Mouse (Mus musculus): ENCODE results near the gene Arhgdia.
"Not testable (repeated sequence)": the region's sequence is repeated elsewhere in the genome, so short reads cannot be mapped to it uniquely, and the experiment has no call there.

The Arhgdia gene

GRCm38 (mm10) chr11:120578024-120578693 lies 3.3 kb downstream of the Arhgdia start:
- peak; percentile 52 for DNase-seq

DNA sequence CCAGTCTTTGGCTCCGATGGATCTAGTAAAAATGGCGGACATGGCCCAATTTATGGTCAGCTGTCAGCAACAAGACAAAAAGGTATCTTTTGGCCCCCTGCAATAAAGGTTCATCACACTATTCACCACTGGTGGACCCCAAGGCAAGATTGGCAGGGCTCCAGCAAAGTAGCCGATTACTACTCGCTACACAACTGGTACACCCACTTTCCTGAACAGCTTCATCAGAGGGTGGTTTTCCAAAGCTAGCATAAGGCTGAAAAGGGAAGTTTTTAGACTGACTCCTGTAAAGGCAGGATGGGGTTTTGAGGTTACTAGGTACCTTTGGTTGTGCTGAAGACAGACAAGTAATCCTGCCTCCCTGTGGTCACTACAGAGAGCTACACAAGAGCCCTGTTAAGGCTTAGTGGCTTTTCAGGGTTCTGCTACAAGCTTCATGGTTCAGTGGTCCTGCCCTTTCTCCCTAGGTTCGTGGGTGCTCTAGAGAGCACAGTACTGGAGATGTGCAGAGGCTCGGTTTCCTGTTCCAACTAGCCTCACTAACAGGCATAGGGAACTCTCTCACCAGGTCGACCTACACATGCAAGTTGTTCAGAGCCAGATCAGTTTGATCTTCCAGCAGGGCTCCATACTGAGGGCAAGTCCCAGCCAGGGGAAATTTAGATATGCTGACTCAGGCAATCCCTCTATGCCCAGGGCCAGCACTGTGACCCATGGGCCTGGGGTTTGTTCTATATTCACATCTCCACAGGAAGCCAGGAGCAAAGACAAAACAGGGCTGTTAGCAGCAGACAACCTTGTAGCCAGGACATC lies 4.0 kb downstream of the Arhgdia start:
- peak; percentile 63 for DNase-seq

DNA sequence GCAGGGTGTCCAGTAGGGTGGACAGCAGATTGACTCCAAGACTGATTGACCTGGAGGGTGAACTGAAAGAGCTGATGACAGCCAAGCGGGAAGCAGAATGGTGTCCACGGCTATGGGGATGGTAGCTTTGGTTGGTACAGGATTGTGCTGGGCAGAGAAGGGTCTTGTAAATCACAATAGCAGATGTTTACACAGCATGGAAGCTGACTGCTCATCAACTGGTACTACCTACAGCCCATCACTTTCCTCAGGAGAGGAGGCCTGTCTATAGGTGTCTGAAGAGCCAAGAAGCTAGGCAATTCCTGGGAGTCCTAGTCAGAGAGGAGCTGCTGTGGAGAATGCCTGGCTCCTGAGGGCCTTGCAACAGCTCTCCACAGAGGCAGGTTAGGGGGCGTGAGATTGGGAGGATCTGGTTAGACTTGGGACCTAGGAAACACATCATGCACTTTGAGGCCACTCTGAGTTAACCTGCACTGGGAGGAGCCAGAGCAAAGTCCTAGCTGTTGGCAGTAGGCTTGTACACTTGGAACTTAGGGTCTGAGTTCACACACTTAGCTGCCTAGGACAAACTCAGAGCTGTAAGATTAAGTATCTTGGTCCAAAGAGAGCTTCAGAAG lies 5.0 kb downstream of the Arhgdia start:
- peak; percentile 30 for DNase-seq

DNA sequence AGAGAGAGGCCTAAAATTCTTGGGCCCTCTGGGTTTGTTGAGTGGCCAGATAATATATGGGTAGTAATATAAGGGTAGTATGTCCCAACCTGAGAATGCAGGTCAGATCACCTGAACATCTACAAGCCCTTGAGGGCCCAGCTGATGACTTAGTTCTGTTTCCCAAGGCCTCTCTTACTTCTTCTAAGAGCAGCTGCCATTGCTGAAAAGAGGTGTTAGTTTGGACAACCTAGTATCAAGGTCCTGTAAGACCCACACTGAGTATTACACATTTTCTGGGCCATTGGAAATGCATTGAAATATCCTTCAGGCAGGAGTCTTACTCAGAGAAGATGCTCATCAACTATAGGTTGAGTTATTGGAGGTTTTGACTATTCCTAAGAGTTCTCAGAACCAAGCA lies 5.5 kb downstream of the Arhgdia start:
- peak; percentile 27 for DNase-seq

GRCm38 (mm10) chr11:120575046-120575445 lies 6.4 kb downstream of the Arhgdia start:
- no peak for DNase-seq

GRCm38 (mm10) chr11:120574278-120574600 lies 7.2 kb downstream of the Arhgdia start:
- DNase-seq, result no peak

GRCm38 (mm10) chr11:120573585-120574277 lies 7.7 kb downstream of the Arhgdia start:
- no peak for DNase-seq

- peak; percentile 100 for DNase-seq
Observed at GRCm38 (mm10) chr11:120572752-120573584, 8.5 kb downstream of the Arhgdia start, which contains the start of gene P4hb. Gene P4hb (minus strand): TSS chr11:120573253.

- no peak for DNase-seq
Observed at GRCm38 (mm10) chr11:120572417-120572751, 9.0 kb downstream of the Arhgdia start.

DNA sequence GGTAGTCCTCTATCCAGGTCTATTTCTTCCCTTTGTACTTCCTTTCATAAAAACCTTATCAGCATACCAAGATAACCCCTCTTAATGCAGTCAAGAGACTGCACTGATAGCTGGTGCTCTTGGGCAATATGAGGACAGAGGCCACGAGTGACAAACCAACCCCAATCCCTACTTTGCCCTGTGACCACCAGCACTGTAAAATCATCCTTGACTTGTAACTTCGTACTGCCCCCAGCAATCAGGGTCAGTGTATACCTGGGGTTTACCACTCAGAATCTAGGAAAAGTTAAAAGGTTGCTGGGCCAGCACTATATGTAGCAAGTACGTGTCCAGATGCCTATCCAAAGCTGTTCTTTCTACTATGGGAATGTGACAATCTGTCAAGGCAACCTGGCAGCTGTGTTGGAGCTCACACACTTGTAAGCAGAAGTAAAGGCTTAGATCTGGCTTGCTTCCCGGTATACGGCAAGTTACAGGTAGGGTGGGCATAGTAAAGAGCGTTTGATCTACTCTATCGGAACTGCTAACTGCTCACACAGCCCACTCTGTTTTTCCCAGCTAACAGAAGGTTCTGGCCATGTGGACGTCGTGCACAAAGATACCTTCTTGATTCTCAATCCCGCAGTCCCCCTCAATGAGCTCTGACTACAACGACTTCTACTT lies 9.5 kb downstream of the Arhgdia start:
- DNase-seq, result peak; percentile 64

DNA sequence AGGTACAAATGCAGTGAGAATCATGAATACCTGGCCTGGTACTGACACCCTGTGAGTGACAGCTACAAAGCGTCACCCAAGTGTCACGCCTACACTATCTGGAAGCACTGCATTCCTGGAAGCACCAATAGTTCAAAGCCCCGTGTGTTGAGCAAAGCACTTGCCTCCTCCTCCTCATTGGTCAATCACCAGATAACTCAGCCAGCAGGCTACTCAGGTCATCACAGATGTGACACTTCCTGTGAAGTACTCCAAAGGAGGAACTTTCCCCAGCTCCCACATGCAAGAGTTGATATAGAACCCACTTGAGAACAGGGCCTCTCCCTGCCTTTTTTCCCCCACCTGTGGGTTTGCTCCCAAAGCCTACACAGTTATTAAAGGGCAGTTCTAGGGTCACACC lies 10.3 kb downstream of the Arhgdia start:
- peak; percentile 47 for DNase-seq

GRCm38 (mm10) chr11:120568324-120568723 lies 13.1 kb downstream of the Arhgdia start:
- no peak for DNase-seq

DNA sequence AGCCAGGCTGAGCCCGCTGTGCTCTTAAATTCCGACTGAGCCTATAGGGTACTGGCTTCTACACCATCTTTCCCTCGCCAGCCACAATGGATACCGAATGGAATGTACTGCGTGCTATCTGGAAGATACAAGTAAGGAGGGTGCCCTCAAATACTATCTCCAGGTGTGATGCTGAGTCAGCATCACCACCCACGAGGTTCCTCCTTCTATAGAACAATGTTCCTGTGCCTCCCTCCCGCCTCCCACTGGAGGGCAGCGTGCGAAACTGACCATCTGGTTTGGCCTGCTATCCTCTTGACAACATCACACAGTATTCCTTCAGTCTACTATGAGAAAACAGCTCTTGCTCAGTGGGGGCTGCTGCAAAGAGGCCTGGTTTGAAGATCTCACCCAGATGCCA lies 16.3 kb downstream of the Arhgdia start:
- no peak for DNase-seq

GRCm38 (mm10) chr11:120562949-120563348 lies 18.5 kb downstream of the Arhgdia start:
- DNase-seq, result no peak

DNA sequence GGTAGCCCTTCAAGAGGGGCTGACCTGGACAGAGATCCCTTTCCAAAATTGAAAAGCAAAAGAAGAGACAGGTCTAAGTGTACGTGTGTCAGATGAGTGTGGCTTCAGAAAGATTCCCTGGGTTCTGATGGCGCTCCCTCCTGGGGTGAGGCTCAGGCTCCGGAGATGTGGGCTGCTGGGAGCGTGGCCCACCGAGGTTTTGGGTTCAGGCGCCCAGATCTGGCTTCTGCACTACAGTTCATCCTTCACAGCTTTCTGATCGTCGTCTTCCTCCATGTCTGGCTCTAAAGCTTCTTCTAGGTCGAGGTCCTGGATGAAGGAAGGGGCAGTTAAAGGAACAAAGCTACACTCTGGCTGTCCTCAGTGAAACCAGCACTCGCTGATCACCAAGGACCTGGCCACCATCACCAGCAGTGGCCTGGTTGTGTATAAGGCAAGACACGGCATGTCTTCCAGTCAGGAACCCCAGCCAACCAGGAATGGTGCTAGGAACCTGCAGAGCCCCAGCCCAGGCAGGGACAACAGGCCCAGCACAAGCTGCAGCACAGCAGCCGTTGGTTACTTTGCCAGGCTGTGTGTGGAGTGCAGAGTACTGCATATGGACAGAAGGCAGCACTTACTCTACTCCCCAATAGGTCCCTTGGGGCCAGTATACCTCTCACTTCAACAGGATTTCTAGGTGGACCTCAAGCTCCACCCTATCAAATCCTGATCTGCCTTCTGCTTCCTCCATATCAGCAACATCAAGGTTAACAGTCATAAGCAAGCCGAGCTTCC lies 20.3 kb downstream of the Arhgdia start:
- DNase-seq, result no peak

DNA sequence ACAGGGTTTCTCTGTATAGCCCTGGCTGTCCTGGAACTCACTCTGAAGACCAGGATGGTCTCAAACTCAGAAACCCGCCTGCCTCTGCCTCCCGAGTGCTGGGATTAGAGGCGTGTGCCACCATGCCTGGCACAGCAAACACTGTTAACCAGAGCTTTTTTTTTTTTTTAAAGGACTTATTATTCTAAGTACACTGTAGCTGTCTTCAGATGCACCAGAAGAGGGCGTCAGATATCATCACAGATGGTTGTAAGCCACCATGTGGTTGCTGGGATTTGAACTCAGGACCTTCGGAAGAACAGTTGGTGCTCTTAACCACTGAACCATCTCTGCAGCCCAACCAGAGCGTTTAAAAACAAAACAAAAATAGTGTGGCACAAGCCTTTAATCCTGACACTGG lies 22.6 kb downstream of the Arhgdia start:
- DNase-seq, result not testable (repeated sequence)

DNA sequence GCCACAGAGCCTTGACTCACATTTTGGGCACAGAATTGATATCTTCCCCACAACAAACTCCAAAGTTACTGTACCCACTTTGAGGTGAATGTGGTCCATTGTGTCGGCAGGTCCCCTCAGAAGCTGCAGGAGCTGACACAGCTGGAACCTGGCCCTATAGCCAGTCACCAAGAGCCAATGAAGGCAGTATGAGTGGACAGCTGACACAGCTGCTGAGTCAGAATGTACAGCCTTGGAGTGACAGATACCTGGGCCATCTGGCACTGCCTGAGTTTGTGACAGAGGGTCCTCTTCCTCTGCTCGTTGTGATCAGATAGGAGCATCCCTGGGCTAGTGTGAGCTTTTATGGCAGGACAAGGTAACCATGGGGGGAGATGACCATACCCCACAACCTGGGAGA lies 26.2 kb downstream of the Arhgdia start:
- DNase-seq, result no peak

GRCm38 (mm10) chr11:120554834-120555233 lies 26.6 kb downstream of the Arhgdia start:
- no peak for DNase-seq

DNA sequence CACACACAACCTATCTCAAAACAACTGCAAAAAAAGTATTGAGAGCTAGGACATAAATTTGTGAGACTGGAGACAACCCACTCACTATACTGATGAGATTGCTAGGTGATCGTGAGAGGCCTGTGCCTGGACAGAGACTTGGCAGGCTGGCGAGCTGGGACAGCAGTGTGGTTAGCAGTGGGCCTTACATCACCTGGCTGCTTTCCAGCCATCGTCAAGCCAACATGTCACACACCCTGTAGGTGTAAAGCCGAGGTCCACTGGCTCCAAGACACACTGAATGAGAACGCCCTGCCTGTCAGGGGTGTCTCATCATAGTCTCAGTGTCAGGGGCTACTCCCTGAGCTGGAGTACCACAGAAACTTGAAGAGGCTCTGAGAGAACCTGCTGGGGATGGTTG lies 28.7 kb downstream of the Arhgdia start:
- DNase-seq, result no peak

DNA sequence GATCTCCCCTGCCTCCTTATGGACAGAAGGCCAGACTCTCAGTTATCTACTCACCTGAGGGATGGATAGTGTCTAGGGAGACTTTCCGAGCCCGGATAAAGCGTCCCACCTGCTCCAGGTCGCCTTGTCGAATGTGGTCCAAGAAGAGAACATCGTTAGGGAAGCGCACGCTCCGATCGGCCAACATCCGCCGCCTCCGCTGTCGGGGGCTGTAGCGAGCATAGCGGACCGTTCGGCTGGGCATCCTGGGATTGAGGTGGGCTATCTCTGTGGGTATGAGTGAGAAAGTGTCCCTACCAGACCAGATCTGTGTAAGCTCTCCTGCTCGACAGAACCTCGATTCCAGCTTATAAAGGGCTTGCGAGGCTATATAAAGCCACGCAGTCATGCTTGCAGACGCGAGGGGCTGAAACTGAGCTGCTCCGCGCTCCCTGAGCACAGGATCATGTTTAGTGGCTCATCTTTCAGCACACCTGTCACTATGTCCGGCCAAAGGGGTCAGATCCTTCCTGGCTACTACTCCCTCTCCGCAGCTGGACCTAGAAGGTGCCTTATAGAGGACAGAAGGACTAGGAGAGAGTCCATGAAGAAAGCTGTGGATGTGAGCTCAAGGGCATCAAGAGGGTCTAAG lies 30.5 kb downstream of the Arhgdia start, which contains the start of gene Ppp1r27:
Ppp1r27 (minus strand) TSS at position 323 of the 631 bp plus-strand sequence.
- DNase-seq, result no peak
